Mouse (Mus musculus): ENCODE measurements around the gene Ftl1.
"Not testable (repeated sequence)": the region's sequence is repeated elsewhere in the genome, so short reads cannot be mapped to it uniquely, and the experiment has no call there.

Gene Ftl1

GRCm38 (mm10) chr7:45459564-45460140, at the start of gene Ftl1:
TSS of gene Ftl1 (minus strand) at chr7:45459884.
- peak; percentile 94 for DNase-seq

- DNase-seq: no peak
Measured at GRCm38 (mm10) chr7:45509181-45509882, 49.6 kb upstream of the Ftl1 start.

GRCm38 (mm10) chr7:45508561-45508960, 48.9 kb upstream of the Ftl1 start:
- DNase-seq: no peak

- peak in 1 of 2 experiments; percentile 41 for DNase-seq
Measured at GRCm38 (mm10) chr7:45507583-45507982, 47.9 kb upstream of the Ftl1 start.

GRCm38 (mm10) chr7:45498427-45498826, 38.7 kb upstream of the Ftl1 start:
- DNase-seq: no peak

- DNase-seq: no peak
Measured at GRCm38 (mm10) chr7:45494548-45494947, 34.9 kb upstream of the Ftl1 start.

GRCm38 (mm10) chr7:45492951-45493350, 33.3 kb upstream of the Ftl1 start:
- peak; percentile 82 to 87 for DNase-seq

GRCm38 (mm10) chr7:45492225-45492844, 32.7 kb upstream of the Ftl1 start:
- DNase-seq: peak in 1 of 2 experiments; percentile 34

GRCm38 (mm10) chr7:45491264-45491663, 31.6 kb upstream of the Ftl1 start:
- no peak for DNase-seq

GRCm38 (mm10) chr7:45490822-45491221, 31.1 kb upstream of the Ftl1 start:
- DNase-seq: no peak

GRCm38 (mm10) chr7:45489578-45489977, 29.9 kb upstream of the Ftl1 start:
- DNase-seq: no peak

- DNase-seq: peak; percentile 64 to 68
Measured at GRCm38 (mm10) chr7:45488293-45489204, 28.9 kb upstream of the Ftl1 start, which contains the start of gene Dhdh. TSS of gene Dhdh (minus strand) at chr7:45488805.

GRCm38 (mm10) chr7:45487861-45488292, 28.2 kb upstream of the Ftl1 start:
- no peak for DNase-seq

- no peak for DNase-seq
Measured at GRCm38 (mm10) chr7:45486761-45487415, 27.2 kb upstream of the Ftl1 start, which contains the start of gene Gm45808. TSS of gene Gm45808 (minus strand) at chr7:45486811.

- DNase-seq: no peak
Measured at GRCm38 (mm10) chr7:45486158-45486557, 26.5 kb upstream of the Ftl1 start.

GRCm38 (mm10) chr7:45484985-45485384, 25.3 kb upstream of the Ftl1 start:
- not testable (repeated sequence) for DNase-seq

- DNase-seq: no peak
Measured at GRCm38 (mm10) chr7:45482166-45482565, 22.5 kb upstream of the Ftl1 start.

GRCm38 (mm10) chr7:45481374-45481927, 21.8 kb upstream of the Ftl1 start, which contains the start of gene Tulp2:
TSS of gene Tulp2 (plus strand) at chr7:45481877.
- DNase-seq: peak; percentile 66 to 71

GRCm38 (mm10) chr7:45480310-45480709, 20.6 kb upstream of the Ftl1 start:
- not testable (repeated sequence) for DNase-seq

GRCm38 (mm10) chr7:45478774-45479173, 19.1 kb upstream of the Ftl1 start:
- no peak for DNase-seq

- DNase-seq: peak; percentile 74 to 81
Measured at GRCm38 (mm10) chr7:45477003-45477402, 17.3 kb upstream of the Ftl1 start.

GRCm38 (mm10) chr7:45476453-45476852, 16.8 kb upstream of the Ftl1 start:
- no peak for DNase-seq

Measured in cerebellum, postnatal 36 days (tissue).